Mouse (Mus musculus) MEL-GATA-1-ER (cell line): Measurements from ENCODE around the gene Htr2b.
A peak's percentile ranks its signal among the peaks of the same experiment; 100 is the strongest.

ENCODE experiments used
- DNase-seq: peaks from one replicate; pipeline ENCODE4 v3.0.0-alpha.2; 2012; ENCODE audit warnings: low read depth; ENCODE audit errors: extremely low read depth

The Htr2b gene

DNA sequence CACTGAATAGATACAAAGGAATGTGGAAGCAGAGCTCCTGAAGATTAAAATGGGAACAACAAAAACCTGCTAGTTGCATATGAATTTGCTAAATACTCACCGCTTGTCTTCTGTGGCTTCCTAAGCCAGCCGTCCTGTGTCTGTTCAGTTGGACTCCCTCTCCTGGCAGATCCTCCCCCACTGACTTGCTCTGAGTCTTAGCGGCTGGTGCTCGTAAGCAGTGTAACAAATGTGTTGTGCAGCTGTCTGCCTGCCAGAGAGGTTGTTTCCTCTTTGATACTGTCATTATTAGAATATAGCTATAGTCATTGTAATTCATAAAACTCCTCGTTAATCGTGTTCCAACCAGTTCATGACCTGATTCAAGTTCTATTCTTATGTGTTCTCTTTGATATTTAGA is at the start of gene Htr2b:
Htr2b (minus strand) TSS at position 192 of the 400 bp plus-strand sequence.
- DNase-seq = no peak

DNA sequence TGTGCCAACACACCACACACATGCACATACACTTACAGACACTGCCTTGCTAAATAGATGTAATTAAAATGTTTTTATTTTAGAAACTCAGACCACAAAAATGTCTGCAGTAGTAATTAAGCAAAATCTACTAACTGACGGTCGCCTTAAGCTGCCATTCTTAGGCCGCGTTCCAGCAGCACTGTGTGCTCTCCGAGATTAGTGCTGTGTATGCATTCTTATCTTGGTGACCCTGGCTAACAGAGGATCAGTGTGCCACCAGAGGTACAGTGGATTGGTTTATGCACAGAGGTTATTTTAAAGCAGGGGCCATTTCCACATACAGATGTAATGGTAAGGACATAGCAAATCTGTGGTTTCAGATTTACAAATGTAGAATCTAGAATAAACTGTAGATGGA is 49.3 kb upstream of the Htr2b start:
- no peak for DNase-seq

DNA sequence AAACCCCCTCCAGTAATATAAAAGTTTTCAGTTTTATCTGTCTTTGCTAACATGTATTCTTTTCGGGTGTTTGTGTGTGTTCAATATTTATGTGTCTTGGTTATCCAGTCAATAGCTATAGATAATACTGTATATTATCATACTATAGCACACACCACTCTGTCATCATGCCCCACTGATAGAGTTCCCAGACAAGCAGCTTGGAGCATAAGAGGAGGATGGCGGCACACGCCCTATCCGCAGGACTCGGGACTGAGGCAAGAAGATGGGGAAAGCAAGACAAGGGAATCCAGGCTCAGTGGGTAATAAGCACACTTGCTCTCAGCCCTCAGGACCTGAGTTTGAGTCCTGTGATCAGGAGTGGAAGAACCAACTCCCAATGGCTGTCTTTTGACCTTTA is 48.7 kb upstream of the Htr2b start:
- DNase-seq = no peak

DNA sequence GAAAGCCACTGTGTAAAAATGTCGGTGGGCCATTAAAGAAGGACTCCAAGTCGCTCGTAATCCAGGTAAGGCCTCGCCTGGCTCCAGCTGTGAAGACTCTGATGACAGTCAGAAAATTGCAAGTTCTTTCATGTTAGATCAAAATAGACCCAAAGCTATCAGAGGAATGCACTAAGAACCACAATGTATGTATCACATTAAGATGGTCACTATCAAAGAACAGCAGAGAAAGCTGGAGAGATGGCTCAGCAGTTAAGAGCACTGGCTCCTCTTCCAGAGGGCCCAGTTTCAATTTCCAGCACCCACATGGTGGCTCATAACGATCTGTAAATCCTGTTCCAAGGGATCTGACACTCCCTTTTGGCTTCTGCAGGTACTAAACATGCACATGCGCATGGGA is 48.3 kb upstream of the Htr2b start:
- no peak for DNase-seq

DNA sequence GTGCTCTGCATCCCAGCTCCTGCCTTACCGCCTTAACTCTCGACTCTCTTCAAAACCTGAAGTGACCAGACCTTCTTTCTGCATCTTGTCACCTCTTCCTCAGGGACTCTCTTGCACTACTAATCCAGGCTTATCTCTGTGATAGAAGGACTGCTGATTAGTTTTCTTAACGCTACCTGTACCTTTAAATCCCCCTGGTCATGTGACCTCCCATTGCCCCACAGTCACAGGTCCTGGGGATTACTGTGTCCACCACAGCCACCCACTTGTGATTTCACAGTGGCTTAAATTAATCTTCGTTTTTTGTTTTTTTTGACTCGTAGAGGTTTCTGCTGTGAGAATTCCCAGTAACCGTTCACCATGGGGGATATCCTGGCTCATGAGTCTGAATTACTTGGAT is 44.8 kb upstream of the Htr2b start:
- no peak for DNase-seq

DNA sequence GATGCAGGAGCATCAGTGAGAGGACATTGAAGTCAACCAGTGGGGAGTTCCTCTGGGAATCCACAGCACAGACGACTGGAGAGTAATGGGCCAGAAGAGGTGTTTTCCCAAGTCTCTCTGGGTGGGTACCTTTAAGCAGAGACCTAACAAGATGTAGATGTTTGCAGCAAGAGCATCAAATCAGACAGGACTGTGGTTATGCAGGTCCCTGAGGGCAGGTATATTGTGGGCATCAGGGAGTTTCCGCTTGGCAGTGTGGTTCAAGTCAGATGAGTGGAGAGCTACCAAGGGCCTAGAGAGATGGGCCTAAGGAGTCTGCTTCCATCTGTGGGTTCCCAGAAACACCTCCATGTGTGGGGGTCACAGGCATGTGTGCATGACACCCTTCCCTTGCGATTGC is 44.3 kb upstream of the Htr2b start:
- DNase-seq = no peak

DNA sequence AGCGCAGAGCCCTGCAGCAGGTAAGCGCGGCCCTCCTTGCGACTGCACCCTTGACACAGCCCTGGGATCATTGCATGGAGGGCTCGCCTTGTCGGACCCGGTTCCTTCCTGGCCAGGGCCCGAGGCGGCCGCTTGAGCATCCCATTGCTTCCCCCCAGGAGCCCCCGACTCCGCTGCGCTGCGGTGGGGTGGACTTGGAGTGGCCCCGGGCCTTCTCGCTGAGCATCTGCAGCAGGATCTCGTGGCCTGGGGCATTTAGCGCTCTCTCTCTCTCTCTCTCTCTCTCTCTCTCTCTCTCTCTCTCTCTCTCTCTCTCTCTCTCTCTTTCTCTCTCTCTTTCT is 43.0 kb upstream of the Htr2b start:
- no peak for DNase-seq

DNA sequence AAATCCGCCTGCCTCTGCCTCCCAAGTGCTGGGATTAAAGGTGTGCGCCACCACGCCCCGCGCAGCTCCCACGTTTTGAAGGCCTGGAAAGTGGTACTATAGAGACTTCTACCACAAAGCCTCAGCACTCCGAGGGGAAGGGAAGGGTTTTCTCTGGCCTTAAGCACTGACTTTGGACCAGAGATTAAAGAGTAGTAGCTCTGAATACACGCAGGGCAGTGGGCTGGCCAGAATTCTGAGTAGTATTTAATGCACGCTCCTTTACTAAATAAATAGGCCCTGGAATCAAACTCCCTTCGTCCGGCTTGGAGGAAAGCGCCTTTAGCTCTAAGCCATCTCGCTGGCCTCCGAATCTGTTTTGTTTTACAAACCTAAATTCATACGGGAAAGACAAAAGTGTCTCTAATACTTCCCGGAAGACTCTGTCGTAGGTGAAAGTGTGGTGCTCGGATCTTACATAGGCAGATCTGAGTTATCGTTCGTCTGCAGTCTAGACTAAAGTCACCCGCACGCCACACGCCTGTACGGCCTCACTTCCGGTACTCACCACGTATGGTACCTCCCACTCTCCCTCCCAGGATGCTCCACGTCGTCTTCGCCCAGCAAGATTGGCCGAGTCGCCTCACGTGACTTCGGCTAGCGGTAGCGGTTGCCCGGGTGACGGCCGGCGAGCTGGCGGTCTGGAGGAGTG is 42.5 kb upstream of the Htr2b start, which contains the start of gene Armc9:
Armc9 (plus strand) TSS at position 648 of the 691 bp plus-strand sequence.
- peak; percentile 96 for DNase-seq

DNA sequence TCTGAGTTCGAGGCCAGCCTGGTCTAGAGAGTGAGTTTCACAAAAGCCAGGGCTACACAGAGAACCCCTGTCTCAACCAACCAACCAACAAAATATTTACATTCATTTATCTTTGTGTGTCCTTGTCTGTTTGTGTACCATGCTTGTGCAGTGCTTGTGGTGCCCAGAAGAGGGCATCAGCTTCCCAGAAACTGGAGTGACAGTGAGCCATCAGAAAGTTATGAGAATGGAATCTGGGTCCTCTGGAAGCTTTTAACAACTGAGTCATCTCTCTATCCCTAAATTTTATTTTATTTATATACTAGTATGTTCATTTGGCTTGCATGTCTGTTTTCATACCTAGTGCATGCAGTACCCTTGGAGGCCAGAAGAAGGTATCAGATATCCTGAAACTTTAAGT is 40.8 kb upstream of the Htr2b start:
- no peak for DNase-seq

DNA sequence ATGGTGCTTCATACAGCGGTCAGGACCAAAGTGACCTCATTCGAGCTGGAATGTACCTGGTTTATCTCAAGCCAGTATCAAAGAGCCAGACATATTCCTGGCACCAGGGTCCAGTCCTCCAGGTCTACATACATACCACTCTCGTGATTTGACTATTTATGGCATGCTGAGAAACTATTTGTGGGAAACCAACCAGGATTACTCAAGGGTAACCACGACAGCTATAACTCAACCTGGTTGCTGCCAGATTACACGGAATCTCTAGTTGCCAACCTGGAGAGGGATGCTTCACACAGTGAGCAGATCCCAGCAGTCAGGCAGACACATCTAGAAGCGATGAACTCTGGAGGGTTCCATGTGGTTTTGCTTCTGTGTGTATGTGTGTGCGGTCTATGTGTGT is 39.6 kb upstream of the Htr2b start:
- DNase-seq = no peak

DNA sequence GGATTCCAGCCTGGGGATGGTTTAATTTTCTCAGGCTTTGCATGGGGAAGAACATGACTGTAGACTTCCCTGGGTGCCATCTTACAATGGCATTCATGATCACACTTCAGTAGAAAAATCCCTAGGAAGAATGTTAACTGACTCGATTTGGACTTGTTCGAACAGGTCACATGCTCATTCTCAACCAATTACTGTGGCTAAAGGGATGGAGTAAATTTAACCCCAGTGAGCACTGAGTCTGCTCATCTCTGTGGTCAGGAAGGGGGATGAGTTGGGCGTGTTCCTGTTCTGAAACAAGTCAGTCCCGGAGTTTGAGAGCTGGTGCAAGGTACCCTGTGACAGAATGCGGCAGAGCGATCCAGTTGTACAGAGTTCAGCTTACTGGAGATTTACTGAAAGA is 39.2 kb upstream of the Htr2b start:
- no peak for DNase-seq

DNA sequence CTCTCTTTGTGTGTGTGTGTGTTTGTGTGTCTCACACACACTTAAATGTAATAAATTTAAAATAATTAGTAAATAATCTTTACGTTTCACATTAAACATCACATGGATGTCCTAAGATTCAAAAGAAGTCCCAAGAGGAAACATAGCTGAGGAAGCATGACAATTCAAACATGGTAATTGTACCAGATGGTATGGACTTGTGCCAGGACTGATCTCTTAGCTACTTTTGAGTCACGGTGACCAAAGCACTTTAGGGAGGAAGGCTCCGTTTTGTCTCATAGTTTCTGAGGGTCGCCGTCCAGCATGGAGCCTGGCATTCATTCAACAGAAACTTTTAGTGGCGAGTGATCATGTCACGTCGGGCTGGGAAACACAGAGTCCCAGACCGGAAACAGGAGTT is 36.4 kb upstream of the Htr2b start:
- no peak for DNase-seq

DNA sequence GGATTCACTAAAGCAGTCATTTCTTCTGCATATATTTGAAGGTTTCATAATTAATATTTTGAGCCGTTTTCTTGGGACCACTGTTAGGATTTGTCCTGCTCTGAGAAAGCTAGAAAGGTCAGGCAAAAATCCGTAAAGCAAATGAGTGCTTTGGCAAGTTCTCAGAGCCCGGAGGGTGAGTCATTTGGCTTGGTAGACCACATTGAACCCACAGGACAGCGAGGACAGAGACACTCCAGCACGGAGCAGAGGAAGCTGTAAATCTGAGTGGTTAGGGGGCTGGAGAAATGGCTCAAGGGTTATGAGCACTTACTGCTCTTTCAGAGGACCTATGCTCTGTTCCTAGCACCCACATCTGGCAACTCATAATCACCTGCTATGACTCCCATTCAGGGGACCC is 35.8 kb upstream of the Htr2b start:
- no peak for DNase-seq

DNA sequence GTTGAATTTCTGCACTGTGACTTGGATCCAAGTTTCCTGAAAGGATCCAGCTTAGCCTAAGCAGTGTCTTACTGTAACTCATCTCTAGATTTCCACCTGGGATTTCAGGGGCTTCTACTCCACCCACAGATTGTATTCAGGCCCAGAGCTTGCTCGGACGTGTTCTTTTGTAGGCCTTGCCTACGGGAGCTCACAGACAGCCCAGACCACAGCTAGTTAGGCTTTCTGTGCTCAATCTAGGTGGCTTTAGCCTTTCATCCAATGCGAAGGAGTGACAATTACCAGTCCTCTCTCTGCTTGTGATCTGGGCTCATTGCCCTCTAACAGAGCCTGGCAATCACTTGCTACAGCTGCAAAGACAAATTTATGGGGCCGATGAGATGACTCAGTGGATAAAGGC is 34.5 kb upstream of the Htr2b start:
- DNase-seq = no peak

DNA sequence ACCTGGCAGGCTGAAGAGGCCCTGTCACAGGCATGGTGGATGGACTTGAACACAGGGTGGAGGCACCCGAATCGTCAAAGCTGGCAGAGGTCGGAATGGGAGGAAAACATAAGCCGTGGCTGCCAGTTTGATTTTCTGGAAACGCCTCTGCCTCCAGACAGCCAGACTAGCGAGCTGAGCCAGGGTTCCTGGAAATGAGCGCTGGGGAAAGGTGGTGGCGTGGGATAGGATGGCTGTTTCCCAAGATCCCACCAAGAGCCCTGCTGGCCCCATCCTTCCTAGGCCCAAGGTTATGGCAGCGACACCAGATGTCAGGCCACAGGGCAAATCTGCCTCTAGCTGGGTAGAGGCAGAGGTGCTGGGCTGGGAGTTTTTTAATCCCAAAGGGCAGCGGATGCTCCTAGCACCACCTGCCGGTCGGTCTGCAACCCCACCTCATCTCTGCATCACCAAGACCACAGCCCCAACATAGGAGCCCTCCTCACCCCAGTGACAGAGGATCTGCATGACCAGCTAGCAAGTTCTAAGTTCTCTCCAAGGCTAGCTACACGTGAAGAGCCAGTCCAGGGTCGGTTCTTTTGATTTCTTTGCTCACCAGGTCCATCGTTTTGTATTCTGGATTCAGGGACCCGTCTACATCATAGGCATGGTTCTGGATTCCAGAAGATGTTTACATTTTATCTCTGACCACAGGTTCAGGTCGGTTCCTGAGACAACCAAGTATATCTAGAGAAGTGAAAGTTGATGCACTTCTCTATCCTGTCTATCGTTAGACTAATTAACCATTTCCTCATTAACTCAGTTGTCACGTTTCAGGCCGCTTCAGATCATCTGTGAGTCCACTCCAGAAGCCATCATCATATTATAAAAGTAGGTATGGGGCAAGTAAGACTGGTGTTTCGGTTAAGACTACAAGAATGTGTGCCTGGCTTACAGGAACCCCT is 32.5 kb upstream of the Htr2b start:
- DNase-seq = no peak

DNA sequence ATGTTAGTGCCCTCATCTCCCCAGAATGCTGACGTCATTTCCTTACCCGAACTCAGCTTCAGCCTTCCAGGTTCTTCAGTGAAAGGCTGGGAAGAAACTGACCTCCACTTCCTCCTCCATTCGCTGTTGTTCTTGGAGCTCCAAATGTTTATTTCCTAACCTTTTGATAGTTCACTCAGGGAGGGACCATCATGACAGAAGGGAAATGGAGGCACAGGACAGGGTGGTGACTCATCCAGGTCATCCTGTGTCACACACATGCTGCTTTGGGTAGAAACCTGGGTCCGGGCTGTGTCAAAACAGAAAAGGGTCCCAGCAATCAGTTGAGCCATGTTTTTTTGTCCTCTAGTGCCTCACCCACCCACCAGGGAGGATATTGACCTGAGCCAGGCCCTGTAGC is 31.4 kb upstream of the Htr2b start:
- DNase-seq = no peak

DNA sequence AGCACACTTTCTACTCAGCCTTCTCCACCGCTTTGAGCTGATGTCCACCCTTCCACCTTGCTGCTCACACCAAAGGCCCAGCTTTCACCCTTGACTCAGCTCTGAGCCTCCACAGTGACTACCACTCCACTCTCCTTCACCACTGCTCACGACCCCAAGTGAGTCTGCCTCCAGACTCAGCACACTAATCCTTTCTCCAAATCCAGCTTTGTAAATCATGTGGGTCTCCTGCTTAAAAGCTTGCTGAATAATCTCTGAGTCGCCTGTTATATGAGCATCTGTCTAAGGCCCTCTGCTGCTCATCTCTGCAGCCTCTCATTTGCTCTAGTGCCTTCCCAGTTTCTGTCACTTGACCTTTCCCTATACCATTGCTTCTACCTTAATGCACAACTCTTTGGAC is 29.3 kb upstream of the Htr2b start:
- no peak for DNase-seq

DNA sequence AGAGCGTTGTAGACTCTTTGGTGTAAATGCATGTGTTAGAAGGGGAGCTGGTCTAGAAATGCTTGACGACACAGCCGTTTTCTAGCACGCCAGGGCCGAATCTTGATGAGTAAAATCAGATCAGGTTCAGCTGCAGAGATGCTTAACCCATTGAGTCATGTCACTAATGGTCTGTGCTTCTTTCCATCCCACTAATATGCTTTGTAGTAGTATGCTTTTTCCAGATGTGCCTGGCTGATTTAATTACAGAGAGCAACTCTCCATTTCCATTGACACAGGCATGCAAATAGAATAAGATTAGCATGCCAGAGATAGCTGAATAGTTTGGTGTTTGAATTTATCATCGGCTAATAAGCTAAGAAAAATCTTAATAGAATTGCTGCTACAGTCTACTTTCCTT is 23.5 kb upstream of the Htr2b start:
- DNase-seq = no peak

DNA sequence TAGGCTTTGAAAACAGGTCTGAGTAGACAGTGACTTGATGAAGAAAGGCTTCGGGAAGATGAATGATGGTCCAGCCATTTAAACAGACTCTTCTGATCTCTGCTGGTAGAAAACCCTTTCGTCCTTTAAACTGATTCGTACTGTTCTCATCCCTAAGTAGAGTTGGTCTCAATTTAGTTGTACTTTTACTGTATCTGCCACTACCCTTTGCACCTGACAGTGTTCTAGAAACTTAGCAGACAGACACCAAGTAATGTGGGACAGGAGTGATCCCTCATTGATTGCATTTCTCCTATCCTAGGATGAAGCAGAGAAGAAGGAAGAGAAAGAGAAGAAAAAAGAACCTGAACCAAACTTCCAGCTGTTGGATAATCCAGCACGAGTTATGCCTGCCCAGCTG is 21.6 kb upstream of the Htr2b start, which contains the start of gene Gm21972:
Gm21972 (plus strand) TSS at position 301 of the 400 bp plus-strand sequence.
- no peak for DNase-seq

DNA sequence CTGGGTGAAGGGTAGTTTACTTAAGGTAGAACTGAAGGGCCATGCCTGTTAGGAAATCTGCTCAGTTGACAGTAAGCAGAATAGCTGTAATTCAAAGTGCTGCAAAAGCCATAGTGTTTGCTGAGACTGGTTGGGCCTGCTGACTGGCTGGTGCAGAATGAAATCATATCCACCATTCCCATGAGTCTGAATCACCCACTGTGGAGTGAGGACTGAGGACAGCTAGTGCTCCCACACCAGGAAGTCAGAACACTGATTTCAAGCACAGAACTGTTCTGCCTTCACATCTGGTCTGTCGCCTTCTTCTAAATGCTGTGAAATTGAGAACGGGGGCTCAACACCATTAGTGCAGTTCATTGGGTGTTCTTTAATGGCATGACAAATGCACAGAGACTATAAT is 14.3 kb upstream of the Htr2b start:
- DNase-seq = no peak

DNA sequence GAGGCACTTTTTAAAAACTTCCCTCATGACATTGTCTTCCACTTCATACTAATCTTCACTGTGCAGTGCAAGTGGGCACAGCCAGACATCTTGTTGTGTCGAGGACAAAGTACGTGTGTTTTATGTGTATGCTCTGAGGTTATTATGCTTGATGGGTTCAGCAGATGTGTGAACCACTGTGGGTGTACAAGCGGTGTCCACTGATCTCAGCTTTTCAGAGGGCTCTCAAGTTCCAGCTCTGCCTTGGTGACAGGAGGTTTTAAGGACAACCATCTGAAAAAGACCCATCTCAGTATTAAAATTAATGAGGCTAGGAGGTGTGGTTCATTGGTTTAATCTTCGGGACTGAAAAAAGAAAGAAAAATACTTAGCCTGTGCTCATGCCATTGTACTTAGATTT is 7.8 kb upstream of the Htr2b start:
- DNase-seq = no peak

DNA sequence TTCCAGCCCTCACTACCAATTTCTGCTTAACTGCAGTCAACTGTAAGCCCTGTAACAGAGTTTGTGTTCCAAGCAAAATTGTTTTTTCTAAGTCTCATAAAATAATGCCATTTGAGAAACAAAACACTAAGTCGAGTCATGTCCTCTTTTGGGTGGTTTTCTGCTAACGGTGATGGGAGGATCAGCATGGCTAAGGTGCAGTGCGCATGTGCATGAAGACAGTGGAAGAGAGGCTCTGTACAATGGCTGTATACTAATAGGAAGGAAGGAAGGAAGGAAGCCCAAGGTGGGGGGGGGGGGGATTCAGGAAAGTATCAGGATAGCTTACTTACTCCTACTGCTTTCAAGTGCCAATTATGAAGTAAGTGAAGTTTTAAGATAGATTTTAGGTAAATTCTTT is 2.4 kb upstream of the Htr2b start:
- no peak for DNase-seq

DNA sequence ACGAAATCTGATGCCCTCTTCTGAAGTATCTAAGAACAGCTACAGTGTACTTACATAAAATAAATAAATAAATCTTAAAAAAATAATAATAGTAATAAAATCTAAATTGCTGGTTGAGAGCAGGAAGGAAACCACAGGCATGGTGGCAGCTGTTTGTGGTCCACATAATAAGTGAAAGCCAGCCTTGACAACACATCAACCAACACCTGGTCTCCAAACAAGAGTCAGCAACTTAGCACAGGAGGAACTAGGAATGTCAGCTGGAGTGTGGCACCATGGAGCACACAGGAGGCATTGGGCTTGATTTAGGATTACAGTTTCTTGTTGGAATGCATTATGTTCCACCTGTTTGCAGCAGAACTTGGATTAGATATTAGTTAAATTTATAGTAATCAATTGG is 6.7 kb downstream of the Htr2b start:
- no peak for DNase-seq
